Mouse (Mus musculus) forebrain, embryonic 14.5 days (tissue): ENCODE results near the gene Csnk1g2. TPM values are rescaled to one million over a fixed set of nuclear protein-coding genes. Genes with fewer than 3 reads are reported as not detected.

ENCODE experiments used
- ATAC-seq: fragments of 200-750 bp; cut with Nextera tagmentation; 2 replicates; pipeline ENCODE4 v1.8.0; 2017; ENCODE audit warnings: mild to moderate bottlenecking, moderate library complexity
- DNase-seq: peaks from one replicate; pipeline ENCODE4 v3.0.0-alpha.2; 2015; ENCODE audit warnings: low spot score
- H3K27ac ChIP-seq: fragments of 300-500 bp; sonication (generic); 2 replicates; pipeline ENCODE4 v1.5.1; 2014; ENCODE audit warnings: low read depth, mild to moderate bottlenecking, control low read depth, low read length, moderate library complexity
- H3K27me3 ChIP-seq: fragments of 300-500 bp; sonication (generic); replicated peaks from 2 replicates; pipeline ENCODE4 v1.6.1; 2014; ENCODE audit warnings: low read length, control low read depth, mixed read lengths; ENCODE audit not compliant: control insufficient read depth, insufficient read depth
- H3K36me3 ChIP-seq: fragments of 300-500 bp; sonication (generic); 2 replicates; pipeline ENCODE4 v1.6.1; 2014; ENCODE audit warnings: low read length, control low read depth; ENCODE audit not compliant: control insufficient read depth, insufficient read depth
- H3K4me1 ChIP-seq: fragments of 300-500 bp; sonication (generic); 2 replicates; pipeline ENCODE4 v1.6.1; 2014; ENCODE audit warnings: antibody characterized with exemption, low read length, control low read depth; ENCODE audit not compliant: control insufficient read depth, insufficient read depth
- H3K4me2 ChIP-seq: fragments of 300-500 bp; sonication (generic); 2 replicates; pipeline ENCODE4 v1.6.1; 2014; ENCODE audit warnings: mild to moderate bottlenecking, control low read depth, low read length
- H3K4me3 ChIP-seq: fragments of 300-500 bp; sonication (generic); 2 replicates; pipeline ENCODE4 v1.5.1; 2014; ENCODE audit warnings: low read depth, low read length, control low read depth
- H3K9ac ChIP-seq: fragments of 300-500 bp; sonication (generic); 2 replicates; pipeline ENCODE4 v1.6.1; 2014; ENCODE audit warnings: mild to moderate bottlenecking, low read length, control low read depth, moderate library complexity
- H3K9me3 ChIP-seq: fragments of 300-500 bp; sonication (generic); replicated peaks from 2 replicates; pipeline ENCODE4 v1.6.1; 2016; ENCODE audit warnings: low read length, control low read depth, mixed read lengths; ENCODE audit not compliant: control insufficient read depth
- WGBS: fragments of 180-500 bp; shearing (Covaris S2); extraction: QIAGEN DNeasy Blood & Tissue Kit; methylation state at CpG from one replicate; pipeline ENCODE4 v1.1.7; 2014; 5-methylcytosine and 5-hydroxymethylcytosine counted together
- polyA plus RNA-seq: library from polyadenylated mRNA; unstranded; fragments of >200 nt; fragmentation: Nextera tagmentation; extraction: Ambion mirVana; gene quantifications from 2 replicates; pipeline ENCODE4 v1.2.1, GENCODE M21; 2014

Csnk1g2 gene
- polyA plus RNA-seq, result 35.9 and 49.2 TPM in 2 replicates

DNA sequence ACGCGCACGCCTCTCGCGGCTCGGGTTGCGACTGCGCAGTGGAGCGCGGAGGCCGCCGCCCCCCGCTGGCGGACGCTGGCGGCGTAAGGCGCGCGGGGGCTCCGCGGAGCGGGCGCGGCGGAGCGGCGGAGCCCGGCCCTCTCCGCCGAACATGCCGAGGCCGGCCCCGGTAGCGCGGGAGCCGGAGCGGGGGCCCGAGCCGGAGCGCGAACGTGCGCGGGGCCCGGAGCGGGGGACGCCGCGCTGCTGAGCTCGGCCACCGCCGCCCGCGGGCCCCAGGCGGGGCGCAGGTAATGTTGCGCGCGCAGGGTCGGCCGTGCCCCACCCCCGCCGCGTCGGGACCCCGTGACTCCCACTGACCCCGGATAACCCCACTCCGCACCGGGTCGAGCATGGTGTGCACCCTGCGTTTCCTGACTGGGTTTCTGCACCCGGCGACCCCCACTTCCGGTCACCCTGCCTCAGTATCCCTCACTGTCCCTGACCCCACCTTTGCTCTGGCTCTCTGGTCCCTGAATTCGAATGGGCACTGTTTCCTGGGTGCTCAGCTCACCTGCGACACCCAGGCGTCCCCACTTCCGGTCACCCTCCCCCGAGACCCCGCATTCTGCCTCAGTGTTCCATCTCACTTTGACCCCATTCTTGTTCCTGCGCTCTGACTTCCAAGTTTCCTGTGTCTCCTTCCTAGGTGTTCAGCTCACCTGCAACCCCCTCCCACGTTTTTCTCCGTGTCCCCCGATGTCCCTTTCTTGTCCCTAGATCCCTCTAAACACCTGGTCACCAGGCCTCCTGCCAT lies at the start of gene Csnk1g2:
Gene Csnk1g2, plus strand, starts transcription at position 178 of the 796 bp plus-strand sequence.
- peak within 1 kb of the TSS; percentile 93 for H3K9ac ChIP-seq
- ATAC-seq, result no peak
- no peak for DNase-seq
- under 1% methylated on average over 62 of the region's 85 CpGs for WGBS
- H3K27ac ChIP-seq, result peak within 1 kb of the TSS; percentile 96
- H3K9me3 ChIP-seq, result no peaks in the 10 kb centered on the region
- H3K27me3 ChIP-seq, result no peaks in the 10 kb centered on the region
- peaks cover 14% of the 10 kb centered on the region for H3K4me1 ChIP-seq
- H3K4me3 ChIP-seq, result peak within 1 kb of the TSS; percentile 90
- peak within 1 kb of the TSS; percentile 99 for H3K4me2 ChIP-seq
- H3K36me3 ChIP-seq, result 0 out of 2 replicates have a peak, but pooled peaks cover 4% of the 10 kb centered on the region

DNA sequence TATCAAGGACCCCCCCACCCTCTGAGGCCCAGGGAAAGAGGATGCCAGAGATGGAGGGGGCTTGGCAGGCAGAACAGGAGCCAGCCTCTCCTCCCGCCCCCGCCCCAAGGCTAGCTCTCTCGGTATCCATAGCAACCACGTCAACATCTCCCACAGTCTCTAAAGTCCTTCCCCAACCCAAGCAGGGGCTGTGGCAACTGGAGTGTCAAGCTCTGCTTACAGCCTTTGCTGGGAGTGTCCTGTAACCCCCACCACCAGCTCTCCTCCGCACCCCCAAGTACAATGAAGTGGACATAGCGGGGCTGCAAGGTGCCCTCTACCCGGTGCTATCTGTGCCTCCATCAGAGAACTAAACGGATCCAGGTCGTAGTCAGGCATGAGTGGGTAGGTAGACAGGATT lies 48.7 kb upstream of the Csnk1g2 start:
- Histone ChIP-seq H3K4me3 (no peak overlapping the region), H3K9me3 (no peaks in the 10 kb centered on the region), H3K4me2 (no peak overlapping the region), H3K36me3 (no peaks in the 10 kb centered on the region), H3K4me1 (peaks cover 33% of the 10 kb centered on the region), H3K27me3 (no peaks in the 10 kb centered on the region), H3K9ac (no peak overlapping the region), H3K27ac (no peak overlapping the region)
- no peak for ATAC-seq
- DNase-seq, result no peak
- 61% methylated on average over 9 of the region's 9 CpGs for WGBS

- no peak for ATAC-seq
- Histone ChIP-seq H3K4me3 (no peak overlapping the region), H3K4me2 (peak overlapping the region; percentile 95; the same call in 1 of the 2 replicates), H3K27ac (no peak overlapping the region), H3K36me3 (no peaks in the 10 kb centered on the region), H3K9ac (no peak overlapping the region), H3K27me3 (no peaks in the 10 kb centered on the region), H3K9me3 (no peaks in the 10 kb centered on the region), H3K4me1 (peaks cover 33% of the 10 kb centered on the region)
- WGBS, result 83% methylated on average over 3 of the region's 3 CpGs
- DNase-seq, result no peak
Observed at GRCm38 (mm10) chr10:80574896-80575295, 47.7 kb upstream of the Csnk1g2 start.

- Histone ChIP-seq H3K27ac (no peak overlapping the region), H3K27me3 (no peaks in the 10 kb centered on the region), H3K4me1 (peaks cover 30% of the 10 kb centered on the region), H3K4me2 (peak overlapping the region; percentile 95), H3K9me3 (no peaks in the 10 kb centered on the region), H3K9ac (peak overlapping the region; percentile 79), H3K36me3 (no peaks in the 10 kb centered on the region), H3K4me3 (peak overlapping the region; percentile 75)
- no peak for DNase-seq
- no peak for ATAC-seq
- WGBS, result 14% methylated on average over 17 of the region's 17 CpGs
Observed at GRCm38 (mm10) chr10:80575925-80576324, 46.7 kb upstream of the Csnk1g2 start.

DNA sequence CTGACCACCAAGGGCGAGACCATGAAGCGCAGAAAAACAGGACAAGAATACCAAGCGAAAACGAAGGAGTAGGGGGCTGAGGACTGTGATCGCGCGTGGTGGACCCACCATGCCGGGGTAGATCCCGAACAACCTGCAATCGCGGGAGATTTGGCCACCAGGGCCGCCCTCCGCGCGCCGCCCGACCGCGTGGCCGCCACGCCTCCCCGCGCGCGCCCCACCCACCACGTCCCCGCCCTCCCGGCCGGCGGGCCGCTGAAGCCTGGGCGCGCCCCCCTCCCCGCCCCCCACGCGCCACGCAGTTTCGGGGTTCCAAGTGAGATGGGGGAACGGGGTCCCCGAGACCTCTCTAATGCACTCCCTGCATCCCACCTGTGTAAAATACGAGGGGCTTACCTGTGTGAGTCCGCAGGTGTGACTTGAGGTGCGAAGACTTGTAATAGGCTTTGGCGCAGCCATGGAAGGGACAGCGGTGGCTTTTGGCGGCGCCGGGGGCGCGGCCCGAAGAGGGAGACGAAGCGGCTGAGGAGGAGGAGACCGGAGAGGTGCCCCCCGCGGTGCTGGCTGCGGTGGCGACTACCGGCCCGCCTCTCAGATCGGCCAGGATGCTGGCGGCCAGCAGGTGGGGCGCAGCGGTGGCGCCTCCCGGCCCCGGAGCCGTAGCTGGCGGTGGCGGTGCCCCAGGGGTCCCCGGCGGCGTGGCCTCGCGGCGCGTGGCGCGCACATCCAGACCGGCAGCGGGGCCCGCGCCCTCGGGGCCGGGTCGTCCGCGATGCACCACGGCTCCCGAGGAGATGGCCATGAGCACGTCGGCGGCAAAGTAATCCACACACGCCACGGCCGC lies 46.1 kb upstream of the Csnk1g2 start:
- peak; percentile 43 for DNase-seq
- Histone ChIP-seq H3K27ac (peak overlapping the region; percentile 82), H3K4me2 (peak overlapping the region; percentile 95), H3K4me3 (peak overlapping the region; percentile 75), H3K27me3 (no peaks in the 10 kb centered on the region), H3K9ac (peak overlapping the region; percentile 79), H3K36me3 (no peaks in the 10 kb centered on the region), H3K4me1 (peaks cover 24% of the 10 kb centered on the region), H3K9me3 (no peaks in the 10 kb centered on the region)
- ATAC-seq, result peak; percentile 1; the same call in 1 of the 2 replicates
- WGBS, result under 1% methylated on average over 66 of the region's 96 CpGs

DNA sequence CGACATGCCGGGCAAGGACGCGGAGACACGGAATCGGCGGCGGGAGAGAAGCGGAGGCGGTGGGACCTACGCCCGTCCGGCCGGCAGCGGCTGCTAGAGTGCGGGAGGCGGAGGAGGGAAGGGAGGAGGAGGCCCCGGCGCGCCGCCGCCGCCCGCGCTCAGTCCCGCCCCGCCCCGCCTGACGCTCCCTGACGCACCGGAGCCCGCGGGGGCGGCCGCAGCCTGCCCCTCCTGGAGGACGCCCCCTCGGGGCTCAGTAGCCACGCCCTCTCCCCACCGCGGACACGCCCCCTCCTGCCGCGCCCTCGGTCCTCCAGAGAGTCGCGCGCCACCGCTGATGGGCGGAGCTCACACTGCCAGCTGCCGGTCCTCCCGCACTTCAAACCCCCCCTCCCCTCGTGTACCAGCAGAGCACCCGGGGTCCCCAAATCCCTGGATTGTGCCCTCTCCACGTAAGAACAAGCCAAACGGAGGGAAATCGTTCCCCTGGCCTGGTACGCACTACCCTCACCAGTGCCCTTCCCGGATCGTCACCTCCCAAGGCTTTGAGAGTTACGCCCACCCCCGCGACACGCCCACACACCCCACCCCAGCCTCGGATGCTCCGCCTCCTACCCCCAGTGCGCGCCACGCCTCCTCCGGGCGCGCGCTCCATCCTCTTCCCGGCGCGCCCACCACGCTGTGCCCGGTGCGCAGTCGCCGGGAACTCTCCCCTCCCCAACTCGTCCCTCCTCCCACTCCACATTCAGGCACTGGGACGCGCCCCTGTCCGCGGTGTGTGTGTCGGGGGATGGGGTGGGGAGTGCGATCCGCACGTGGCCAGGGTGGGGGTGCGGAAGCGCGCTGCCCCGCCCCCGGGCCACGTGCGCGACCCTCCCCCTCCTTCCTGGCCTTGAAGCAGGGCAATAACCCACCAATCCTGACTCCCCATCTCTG lies 45.2 kb upstream of the Csnk1g2 start, which contains the start of gene Klf16:
Gene Klf16, minus strand, starts transcription at position 127 of the 936 bp plus-strand sequence.
- Histone ChIP-seq H3K36me3 (no peaks in the 10 kb centered on the region), H3K9me3 (no peaks in the 10 kb centered on the region), H3K27ac (peak within 1 kb of the TSS; percentile 82), H3K27me3 (no peaks in the 10 kb centered on the region), H3K4me3 (peak within 1 kb of the TSS; percentile 75), H3K4me1 (peaks cover 24% of the 10 kb centered on the region), H3K4me2 (peak within 1 kb of the TSS; percentile 95), H3K9ac (peak within 1 kb of the TSS; percentile 79)
- under 1% methylated on average over 59 of the region's 97 CpGs for WGBS
- DNase-seq (peak; percentile 96), ATAC-seq (peak; percentile 83)

DNA sequence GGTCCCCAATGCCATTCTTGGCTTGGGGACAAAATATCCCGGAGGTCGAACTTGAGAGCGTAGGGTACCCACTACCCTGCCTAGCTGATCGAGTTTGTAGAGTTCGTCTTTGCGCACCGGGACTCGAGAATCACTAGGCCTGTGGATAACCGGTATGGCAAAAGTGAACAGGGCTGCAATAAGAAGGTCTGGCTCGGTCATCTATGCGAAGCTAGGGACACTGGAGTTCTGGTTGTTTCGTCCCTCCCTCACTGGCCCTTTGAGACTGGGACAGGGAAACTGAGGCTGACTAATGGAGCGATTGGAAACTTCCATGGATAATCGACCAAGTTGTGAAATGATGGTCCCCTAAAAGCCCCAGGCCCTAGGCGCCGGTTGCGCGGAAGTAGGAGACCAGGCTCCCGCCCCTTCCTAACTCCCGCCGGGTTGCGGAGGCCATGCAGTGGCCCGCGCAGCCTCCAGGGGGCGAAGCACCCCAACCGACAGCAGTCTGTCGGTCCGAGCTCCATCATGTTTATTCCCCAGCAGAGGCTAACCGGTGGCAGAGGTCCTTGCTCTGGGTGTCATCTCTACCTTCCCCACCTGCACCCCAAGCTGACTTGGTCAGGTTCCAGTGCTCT lies 44.4 kb upstream of the Csnk1g2 start:
- Histone ChIP-seq H3K9ac (peak overlapping the region; percentile 79), H3K27ac (peak overlapping the region; percentile 82; the same call in 1 of the 2 replicates), H3K4me3 (peak overlapping the region; percentile 75), H3K4me2 (peak overlapping the region; percentile 95), H3K36me3 (peaks cover 1% of the 10 kb centered on the region), H3K9me3 (no peaks in the 10 kb centered on the region), H3K27me3 (no peaks in the 10 kb centered on the region), H3K4me1 (peaks cover 24% of the 10 kb centered on the region)
- under 1% methylated on average over 29 of the region's 29 CpGs for WGBS
- peak; percentile 66 for DNase-seq
- peak; percentile 32; the same call in 1 of the 2 replicates for ATAC-seq

- Histone ChIP-seq H3K9ac (no peak overlapping the region), H3K36me3 (peaks cover 8% of the 10 kb centered on the region), H3K9me3 (no peaks in the 10 kb centered on the region), H3K4me3 (no peak overlapping the region), H3K27ac (no peak overlapping the region), H3K27me3 (no peaks in the 10 kb centered on the region), H3K4me2 (peak overlapping the region; percentile 95; the same call in 1 of the 2 replicates), H3K4me1 (peaks cover 19% of the 10 kb centered on the region)
- DNase-seq (peak; percentile 67), ATAC-seq (no peak)
- 4% methylated on average over 8 of the region's 8 CpGs for WGBS
Observed at GRCm38 (mm10) chr10:80578911-80579310, 43.7 kb upstream of the Csnk1g2 start.
